Mouse (Mus musculus): ENCODE data around the gene Stub1.

The Stub1 gene

GRCm38 (mm10) chr17:25837076-25837410 is 3.8 kb upstream of the Stub1 start, which contains the start of gene Rhbdl1:
TSS of gene Rhbdl1 (minus strand) at chr17:25837295.
- no peak for DNase-seq (ENCODE audit: low read depth, low spot score)

GRCm38 (mm10) chr17:25836397-25837075 is 3.3 kb upstream of the Stub1 start:
- DNase-seq (ENCODE audit: low read depth, low spot score), result no peak

- no peak for DNase-seq (ENCODE audit: low read depth, low spot score)
Measured at GRCm38 (mm10) chr17:25835816-25836215, 2.6 kb upstream of the Stub1 start.

GRCm38 (mm10) chr17:25835301-25835700 is 2.1 kb upstream of the Stub1 start:
- DNase-seq (ENCODE audit: low read depth, low spot score), result no peak

GRCm38 (mm10) chr17:25834595-25835222 is 1.5 kb upstream of the Stub1 start:
- no peak for DNase-seq (ENCODE audit: low read depth, low spot score)

- peak; percentile 37 for DNase-seq (ENCODE audit: low read depth, low spot score)
Measured at GRCm38 (mm10) chr17:25833961-25834594, 874 bp upstream of the Stub1 start.

GRCm38 (mm10) chr17:25832436-25833290 is 541 bp downstream of the Stub1 start:
- peak; percentile 100 for DNase-seq (ENCODE audit: low read depth, low spot score)

- peak; percentile 69 for DNase-seq (ENCODE audit: low read depth, low spot score)
Measured at GRCm38 (mm10) chr17:25831451-25832281, 1.5 kb downstream of the Stub1 start.

GRCm38 (mm10) chr17:25830806-25831431 is 2.3 kb downstream of the Stub1 start:
- no peak for DNase-seq (ENCODE audit: low read depth, low spot score)

GRCm38 (mm10) chr17:25830200-25830753 is 2.9 kb downstream of the Stub1 start:
- DNase-seq (ENCODE audit: low read depth, low spot score), result no peak

- no peak for DNase-seq (ENCODE audit: low read depth, low spot score)
Measured at GRCm38 (mm10) chr17:25829558-25830017, 3.6 kb downstream of the Stub1 start.

GRCm38 (mm10) chr17:25828712-25829557 is 4.3 kb downstream of the Stub1 start, which contains the start of gene Jmjd8:
TSS of gene Jmjd8 (plus strand) at chr17:25828867.
- DNase-seq (ENCODE audit: low read depth, low spot score), result peak; percentile 68

GRCm38 (mm10) chr17:25828223-25828594 is 5.0 kb downstream of the Stub1 start:
- DNase-seq (ENCODE audit: low read depth, low spot score), result no peak

- DNase-seq (ENCODE audit: low read depth, low spot score), result no peak
Measured at GRCm38 (mm10) chr17:25827546-25828222, 5.5 kb downstream of the Stub1 start.

GRCm38 (mm10) chr17:25827011-25827410 is 6.2 kb downstream of the Stub1 start:
- DNase-seq (ENCODE audit: low read depth, low spot score), result no peak

- DNase-seq (ENCODE audit: low read depth, low spot score), result no peak
Measured at GRCm38 (mm10) chr17:25825984-25826570, 7.1 kb downstream of the Stub1 start.

- no peak for DNase-seq (ENCODE audit: low read depth, low spot score)
Measured at GRCm38 (mm10) chr17:25825311-25825710, 7.9 kb downstream of the Stub1 start.
